Mouse (Mus musculus) ES-Bruce4 (cell line): ENCODE measurements around the gene 6430628N08Rik.

Experiments used
- CTCF ChIP-seq: IDR thresholded peaks from one replicate; pipeline ENCODE4 v1.8.1; 2011; ENCODE audit warnings: low read depth, low read length
- EP300 ChIP-seq: IDR thresholded peaks from 2 replicates; pipeline ENCODE4 v1.6.1; 2011; ENCODE audit warnings: low read depth, low read length; ENCODE audit not compliant: insufficient read depth
- POLR2A ChIP-seq: IDR thresholded peaks from one replicate; pipeline ENCODE4 v1.8.1; 2011; ENCODE audit warnings: low read length; ENCODE audit not compliant: insufficient read depth

GRCm38 (mm10) chr4:115911586-115911985, 21.1 kb downstream of the 6430628N08Rik start:
- TF ChIP-seq POLR2A: no peak
- no peak for TF ChIP-seq CTCF
- TF ChIP-seq EP300: 0 out of 2 replicates have a peak, but pooled peaks have one; percentile 38
